Mouse (Mus musculus) ES-Bruce4 (cell line): Measurements from ENCODE around the gene Pigs.

Experiments
- CTCF ChIP-seq: IDR thresholded peaks from one replicate; pipeline ENCODE4 v1.8.1; 2011; ENCODE audit warnings: low read depth, low read length
- EP300 ChIP-seq: IDR thresholded peaks from 2 replicates; pipeline ENCODE4 v1.6.1; 2011; ENCODE audit warnings: low read depth, low read length; ENCODE audit not compliant: insufficient read depth
- POLR2A ChIP-seq: IDR thresholded peaks from one replicate; pipeline ENCODE4 v1.8.1; 2011; ENCODE audit warnings: low read length; ENCODE audit not compliant: insufficient read depth

- TF ChIP-seq CTCF (no peak), EP300 (no peak), POLR2A (no peak)
Observed at GRCm38 (mm10) chr11:78324965-78325364, 3.2 kb upstream of the Pigs start.
